Comparison of ENCODE assay signal across 9 mouse cellular contexts in the genomic region with DNA sequence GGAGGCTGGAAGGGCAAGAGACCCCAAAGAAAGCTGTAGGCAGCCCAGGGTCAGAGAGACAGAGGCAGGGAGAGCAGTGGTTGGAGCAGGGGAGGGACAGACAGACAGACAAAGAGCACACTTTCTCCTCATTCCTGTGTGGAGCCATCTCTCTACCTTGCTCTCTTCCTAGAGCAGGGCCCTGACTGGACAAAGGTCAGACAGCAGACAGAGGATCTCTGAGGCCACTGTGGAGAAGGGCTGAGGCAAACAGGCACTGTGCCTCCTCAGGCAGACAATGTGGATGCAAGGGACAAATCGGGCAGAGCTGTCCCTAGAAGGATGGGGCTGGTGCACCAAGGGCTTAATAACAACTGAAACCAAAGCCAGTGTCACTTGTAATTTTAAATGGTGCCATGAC.
"Had no signal": no experiment of that assay in that cellular context is flagged by ENCODE, and none has a peak within 500 bp of the region (broad histone marks: within the 10 kb centered on the region; RNA-seq: fewer than 3 reads in every experiment).

No protein-coding gene starts in this region.

- DNase-seq: left cerebral cortex, postnatal 4 days; liver, postnatal 0 days; lung, embryonic 14.5 days; right cerebral cortex, adult 18-20 months; right cerebral cortex, postnatal 14 days; right cerebral cortex, postnatal 4 days; thymus, adult 2 months; thymus, postnatal 14 days; thymus, postnatal 4 days had no signal
